Mouse (Mus musculus) limb, embryonic 12.5 days (tissue): ENCODE measurements around the gene Rcvrn. TPM values are rescaled to one million over a fixed set of nuclear protein-coding genes. Genes with fewer than 3 reads are reported as not detected.
A peak's percentile ranks its signal among the peaks of the same experiment; 100 is the strongest.

Experiments used
- ATAC-seq: fragments of 200-750 bp; cut with Nextera tagmentation; 2 replicates; pipeline ENCODE4 v1.8.0; 2017; ENCODE audit warnings: low read depth, moderate TSS enrichment; ENCODE audit not compliant: insufficient number of reproducible peaks, insufficient read depth, low FRiP score, low TSS enrichment
- H3K27ac ChIP-seq: fragments of 300-500 bp; sonication (generic); 2 replicates; pipeline ENCODE4 v1.5.1; 2016; ENCODE audit warnings: mild to moderate bottlenecking, moderate library complexity
- H3K27me3 ChIP-seq: fragments of 300-500 bp; sonication (generic); 2 replicates; pipeline ENCODE4 v1.6.1; 2016; ENCODE audit warnings: mild to moderate bottlenecking, moderate library complexity
- H3K36me3 ChIP-seq: fragments of 300-500 bp; sonication (generic); 2 replicates; pipeline ENCODE4 v1.6.1; 2016; ENCODE audit warnings: mild to moderate bottlenecking, moderate library complexity
- H3K4me1 ChIP-seq: fragments of 300-500 bp; sonication (generic); replicated peaks from 2 replicates; pipeline ENCODE4 v1.6.1; 2016
- H3K4me2 ChIP-seq: fragments of 300-500 bp; sonication (generic); 2 replicates; pipeline ENCODE4 v1.6.1; 2016; ENCODE audit warnings: mild to moderate bottlenecking, moderate library complexity
- H3K4me3 ChIP-seq: fragments of 300-500 bp; sonication (generic); replicated peaks from 2 replicates; pipeline ENCODE4 v1.5.1; 2016; ENCODE audit warnings: mild to moderate bottlenecking
- H3K9ac ChIP-seq: fragments of 300-500 bp; sonication (generic); replicated peaks from 2 replicates; pipeline ENCODE4 v1.6.1; 2016; ENCODE audit warnings: mild to moderate bottlenecking, moderate library complexity
- H3K9me3 ChIP-seq: fragments of 300-500 bp; sonication (generic); 2 replicates; pipeline ENCODE4 v1.6.1; 2016; ENCODE audit warnings: mild to moderate bottlenecking, moderate library complexity
- WGBS: fragments of 180-500 bp; shearing (Covaris S2); methylation state at CpG from one replicate; pipeline ENCODE4 v1.1.7; 2016; 5-methylcytosine and 5-hydroxymethylcytosine counted together
- polyA plus RNA-seq: library from polyadenylated mRNA; unstranded; fragments of >200 nt; fragmentation: Nextera tagmentation; extraction: Ambion mirVana; gene quantifications from 2 replicates; pipeline ENCODE4 v1.2.1, GENCODE M21; 2016

Rcvrn gene
- not detected in 2 replicates for polyA plus RNA-seq

DNA sequence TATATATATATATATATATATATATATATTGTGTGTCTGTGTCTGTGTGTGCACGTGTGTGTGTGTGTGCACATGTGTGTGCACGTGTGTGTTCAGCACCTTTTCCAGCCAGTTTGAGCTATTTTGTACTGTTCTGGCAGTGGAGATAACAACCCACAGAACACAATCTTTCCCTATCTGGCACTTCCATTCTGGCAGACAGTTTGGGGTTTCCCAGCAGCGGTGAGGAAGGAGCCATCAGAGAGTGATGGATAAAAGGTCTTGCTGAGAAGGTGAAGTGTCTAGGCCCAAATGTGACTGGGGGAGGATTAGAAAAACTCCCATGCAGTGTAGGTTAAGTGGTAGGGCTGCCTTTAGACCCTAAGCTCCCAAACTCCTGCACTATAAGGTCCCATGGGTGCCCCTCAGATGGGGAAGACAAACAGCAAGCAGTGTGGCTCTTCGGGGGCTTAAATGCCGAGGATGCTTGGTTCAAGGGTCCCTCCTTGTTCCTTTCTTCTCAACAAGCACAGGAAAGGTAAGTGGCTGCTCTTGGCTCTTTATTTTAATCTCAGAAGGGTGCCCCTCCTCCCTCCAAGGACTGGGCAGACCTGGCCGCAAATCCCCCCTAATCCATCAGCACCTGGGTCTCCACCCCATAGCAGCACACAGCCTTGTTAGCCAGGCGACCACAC lies at the start of gene Rcvrn:
Gene Rcvrn, plus strand, starts transcription at position 624 of the 674 bp plus-strand sequence.
- Histone ChIP-seq H3K27ac (no peak within 1 kb of the TSS), H3K4me2 (no peak within 1 kb of the TSS), H3K9me3 (no peaks in the 10 kb centered on the region), H3K36me3 (no peaks in the 10 kb centered on the region), H3K9ac (no peak within 1 kb of the TSS), H3K4me3 (no peak within 1 kb of the TSS), H3K27me3 (peaks cover 8% of the 10 kb centered on the region; the same call in 1 of the 2 replicates), H3K4me1 (0 out of 2 replicates have a peak, but pooled peaks cover 3% of the 10 kb centered on the region)
- WGBS, result 63% methylated on average over 7 of the region's 7 CpGs
- no peak for ATAC-seq

DNA sequence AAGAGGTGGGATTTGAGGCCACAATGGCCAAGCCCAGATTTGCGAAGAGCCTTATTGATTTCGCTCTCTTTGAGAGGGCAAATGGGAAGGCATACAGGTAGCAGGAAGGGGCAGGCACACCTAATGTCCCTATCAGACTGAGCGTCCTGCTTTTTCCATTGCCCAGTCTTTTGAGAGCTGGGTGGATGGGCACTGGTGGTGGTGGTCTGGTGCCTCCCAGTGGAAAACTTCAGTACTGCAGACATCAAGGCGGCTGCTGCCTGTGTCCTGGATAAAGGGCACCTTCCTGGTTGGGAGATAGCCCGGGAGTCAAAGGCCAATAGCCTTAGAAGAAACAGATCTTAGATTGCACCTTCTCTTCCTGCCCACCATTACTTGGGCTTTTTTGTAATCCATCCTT lies 47.4 kb upstream of the Rcvrn start:
- Histone ChIP-seq H3K4me1 (peaks cover 7% of the 10 kb centered on the region; the same call in 1 of the 2 replicates), H3K9ac (no peak overlapping the region), H3K9me3 (no peaks in the 10 kb centered on the region), H3K36me3 (no peaks in the 10 kb centered on the region), H3K4me2 (no peak overlapping the region), H3K27me3 (0 out of 2 replicates have a peak, but pooled peaks cover 4% of the 10 kb centered on the region), H3K27ac (no peak overlapping the region), H3K4me3 (no peak overlapping the region)
- ATAC-seq, result no peak
- WGBS, result 29% methylated on average over 5 of the region's 5 CpGs

DNA sequence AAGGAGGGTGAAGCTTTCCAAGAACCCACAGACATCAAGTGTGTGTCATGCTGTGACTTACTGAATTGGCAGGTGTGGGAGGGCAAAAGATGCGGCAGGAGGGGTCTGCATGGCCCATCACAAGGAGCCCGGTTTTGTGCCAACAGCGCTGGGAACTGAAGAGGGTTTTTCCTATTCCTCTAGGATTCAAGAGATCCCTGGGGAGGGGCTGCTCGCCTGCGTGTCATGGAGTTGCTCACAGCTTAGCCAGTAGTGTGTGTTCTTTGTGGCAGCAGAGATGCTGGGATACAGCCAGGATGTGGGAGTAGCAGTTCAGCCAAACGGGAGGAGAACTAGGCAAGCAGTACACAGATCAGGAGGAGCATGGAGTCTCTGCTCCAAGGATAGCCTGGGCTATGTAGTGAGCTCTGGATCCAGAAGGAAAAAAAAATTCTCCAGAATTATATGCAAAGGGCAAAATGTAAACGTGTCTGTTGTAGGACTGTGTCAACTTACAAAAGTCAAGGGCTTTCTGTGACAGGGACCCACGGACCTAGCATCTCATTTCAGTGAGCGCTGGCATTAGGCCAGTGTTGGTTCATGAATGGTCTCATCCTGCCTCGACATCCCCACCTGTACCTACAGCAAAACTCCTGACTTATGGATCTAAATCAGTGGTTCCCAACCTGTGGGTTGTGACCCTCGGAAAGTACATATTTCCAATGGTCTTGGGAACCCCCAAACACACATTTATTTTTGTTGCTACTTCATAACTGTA lies 46.3 kb upstream of the Rcvrn start:
- no peak overlapping the region for H3K27ac ChIP-seq
- H3K9me3 ChIP-seq, result no peaks in the 10 kb centered on the region
- ATAC-seq, result no peak
- WGBS, result 81% methylated on average over 11 of the region's 11 CpGs
- no peak overlapping the region for H3K4me2 ChIP-seq
- 0 out of 2 replicates have a peak, but pooled peaks cover 4% of the 10 kb centered on the region for H3K27me3 ChIP-seq
- H3K4me1 ChIP-seq, result peaks cover 13% of the 10 kb centered on the region
- no peak overlapping the region for H3K9ac ChIP-seq
- H3K4me3 ChIP-seq, result no peak overlapping the region
- H3K36me3 ChIP-seq, result no peaks in the 10 kb centered on the region

DNA sequence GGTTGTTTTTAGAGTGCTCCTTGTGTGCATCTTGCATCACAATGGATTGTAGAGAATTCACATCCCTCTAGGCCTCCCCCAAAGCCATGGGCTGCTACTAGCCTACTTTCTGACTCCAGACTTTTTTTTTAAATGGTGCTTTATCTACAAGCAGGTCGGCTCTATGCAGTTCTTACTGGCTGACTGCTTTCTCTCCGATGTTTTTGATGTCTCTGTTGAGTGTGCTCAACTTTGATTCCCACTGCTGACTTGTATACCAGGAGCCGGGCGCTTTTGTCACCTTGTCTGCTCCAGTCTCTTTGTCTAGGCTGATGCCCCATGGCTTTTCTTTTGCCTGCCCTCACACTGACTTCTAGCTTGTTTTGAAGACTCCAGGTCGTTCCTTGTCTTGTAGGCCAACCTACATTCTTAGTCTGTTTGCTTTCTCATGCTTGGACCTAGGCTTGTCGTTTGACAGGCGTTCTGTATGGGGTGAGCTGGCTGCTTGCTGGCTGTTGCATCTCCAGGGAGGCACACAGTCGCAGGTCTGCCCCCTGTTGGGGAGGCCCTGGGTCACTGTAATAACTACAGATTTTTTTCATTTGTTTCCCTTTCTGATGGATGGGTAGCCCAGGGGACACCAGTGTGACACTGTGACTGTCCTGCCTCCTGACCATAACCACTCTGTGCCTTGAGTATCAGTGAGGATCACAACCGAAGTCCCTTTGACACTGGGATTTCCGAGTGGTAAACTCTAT lies 45.0 kb upstream of the Rcvrn start:
- Histone ChIP-seq H3K9me3 (no peaks in the 10 kb centered on the region), H3K27me3 (0 out of 2 replicates have a peak, but pooled peaks cover 4% of the 10 kb centered on the region), H3K4me1 (peaks cover 13% of the 10 kb centered on the region), H3K9ac (no peak overlapping the region), H3K27ac (no peak overlapping the region), H3K4me3 (no peak overlapping the region), H3K4me2 (no peak overlapping the region), H3K36me3 (no peaks in the 10 kb centered on the region)
- WGBS, result 59% methylated on average over 10 of the region's 10 CpGs
- ATAC-seq, result no peak

DNA sequence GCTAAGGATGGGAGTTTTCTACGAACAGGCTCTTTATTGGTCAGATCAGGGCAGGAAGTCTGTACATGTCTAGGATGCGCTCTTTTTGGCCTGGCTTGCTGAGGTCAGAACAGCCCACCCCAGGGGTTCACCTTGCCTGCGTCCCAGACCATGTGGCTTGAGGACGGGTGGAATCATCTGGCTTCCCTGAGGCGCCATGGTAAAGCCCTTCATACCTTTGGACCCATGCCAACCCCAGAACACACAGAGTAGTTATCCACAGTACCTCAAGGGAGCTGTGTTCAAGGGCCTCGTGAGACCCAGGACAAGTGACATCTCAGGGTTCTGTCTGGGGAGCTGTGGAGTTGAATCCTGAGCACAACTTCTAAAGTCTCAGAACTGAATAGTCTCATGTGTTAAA lies 43.4 kb upstream of the Rcvrn start:
- Histone ChIP-seq H3K9me3 (no peaks in the 10 kb centered on the region), H3K9ac (no peak overlapping the region), H3K27me3 (0 out of 2 replicates have a peak, but pooled peaks cover 4% of the 10 kb centered on the region), H3K4me1 (peaks cover 13% of the 10 kb centered on the region), H3K36me3 (no peaks in the 10 kb centered on the region), H3K4me2 (no peak overlapping the region), H3K4me3 (no peak overlapping the region), H3K27ac (no peak overlapping the region)
- ATAC-seq, result no peak
- 73% methylated on average over 6 of the region's 6 CpGs for WGBS

DNA sequence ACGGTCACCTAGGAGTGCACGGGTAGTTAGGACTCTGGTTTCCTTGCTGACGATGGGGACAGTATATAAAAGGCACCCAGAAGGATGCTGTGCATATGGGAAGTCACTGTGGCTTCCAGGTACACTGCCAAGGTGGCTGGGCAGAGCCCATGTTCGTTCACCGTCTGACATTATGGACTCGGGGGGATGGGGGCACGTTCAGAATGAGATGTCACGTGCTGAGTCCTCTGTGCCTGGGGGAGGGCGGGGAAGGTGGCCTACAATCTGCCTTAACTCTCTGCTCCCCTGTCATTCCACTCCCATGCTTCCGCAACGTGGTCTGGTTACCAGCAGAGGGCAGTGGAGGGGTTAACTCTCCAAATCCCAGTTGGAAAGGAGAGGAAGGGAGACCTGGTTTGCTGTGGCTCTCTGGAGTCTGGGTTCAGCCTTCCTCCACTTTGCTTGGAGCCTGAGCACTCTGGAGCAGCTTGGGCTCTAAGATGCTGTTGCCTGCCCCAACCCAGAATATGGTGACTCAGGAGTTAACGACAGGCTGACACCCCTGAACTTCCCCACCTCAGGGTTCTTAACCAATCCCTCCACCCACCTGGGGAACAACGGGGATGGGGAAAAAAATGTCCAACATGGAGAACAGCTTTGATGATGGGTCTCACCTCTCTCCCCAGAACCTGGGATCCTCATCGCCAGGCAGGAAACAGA lies 42.8 kb upstream of the Rcvrn start:
- peak overlapping the region; percentile 43 for H3K4me2 ChIP-seq
- no peak for ATAC-seq
- H3K27me3 ChIP-seq, result 0 out of 2 replicates have a peak, but pooled peaks cover 4% of the 10 kb centered on the region
- H3K4me3 ChIP-seq, result no peak overlapping the region; the same call in 1 of the 2 replicates
- WGBS, result 15% methylated on average over 14 of the region's 14 CpGs
- H3K9ac ChIP-seq, result no peak overlapping the region
- H3K36me3 ChIP-seq, result no peaks in the 10 kb centered on the region
- H3K4me1 ChIP-seq, result peaks cover 13% of the 10 kb centered on the region
- no peak overlapping the region for H3K27ac ChIP-seq
- H3K9me3 ChIP-seq, result no peaks in the 10 kb centered on the region

DNA sequence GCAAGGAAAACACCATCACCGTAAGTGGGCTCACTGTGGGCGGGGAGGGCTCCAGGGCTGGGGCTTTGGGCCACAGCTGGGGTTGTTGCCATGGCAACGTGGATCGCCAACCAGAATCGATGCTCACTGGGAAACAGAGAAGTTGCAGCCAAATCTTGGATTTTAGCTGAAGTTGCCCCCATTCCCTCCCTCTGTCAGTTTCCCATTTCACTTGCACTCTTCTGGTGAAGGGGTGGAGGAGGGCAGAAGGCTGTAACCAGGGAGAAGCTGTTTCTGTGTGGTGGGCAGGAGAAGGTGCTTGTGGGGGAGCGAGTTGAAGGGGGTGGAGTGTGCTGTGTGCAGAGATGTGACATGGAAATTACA lies 42.3 kb upstream of the Rcvrn start:
- 0 out of 2 replicates have a peak, but pooled peaks cover 4% of the 10 kb centered on the region for H3K27me3 ChIP-seq
- no peak for ATAC-seq
- 36% methylated on average over 6 of the region's 6 CpGs for WGBS
- H3K27ac ChIP-seq, result no peak overlapping the region
- H3K9me3 ChIP-seq, result no peaks in the 10 kb centered on the region
- no peak overlapping the region; the same call in 1 of the 2 replicates for H3K4me3 ChIP-seq
- no peaks in the 10 kb centered on the region for H3K36me3 ChIP-seq
- peak overlapping the region; percentile 43 for H3K4me2 ChIP-seq
- H3K4me1 ChIP-seq, result peaks cover 13% of the 10 kb centered on the region
- H3K9ac ChIP-seq, result no peak overlapping the region

DNA sequence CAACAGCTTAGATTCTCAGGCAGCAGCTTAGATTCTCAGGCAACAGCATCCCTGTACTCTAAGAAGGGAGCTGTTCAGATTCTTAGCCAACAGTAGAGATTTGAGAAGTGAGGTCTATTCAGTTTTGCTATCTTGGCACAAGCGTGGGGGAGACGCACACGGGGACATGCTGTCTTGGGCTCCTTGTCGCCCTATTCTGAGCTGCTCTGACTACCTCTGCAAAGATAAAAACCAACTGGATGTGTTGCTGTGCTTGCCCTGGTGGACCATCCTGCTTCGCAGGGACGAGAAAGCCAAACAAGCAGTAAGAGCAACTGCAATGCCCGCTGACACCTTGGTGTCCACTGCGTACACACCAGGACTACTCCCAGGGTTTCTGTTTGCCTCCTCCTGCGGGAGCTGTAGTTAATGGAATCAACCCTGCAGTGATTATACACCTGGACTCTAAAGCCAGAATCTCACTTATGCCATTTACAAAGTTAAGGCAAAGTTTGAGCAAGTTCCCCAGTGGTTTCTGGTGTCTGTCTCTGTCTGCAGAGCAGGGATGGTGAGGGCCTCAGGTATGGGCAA lies 41.5 kb upstream of the Rcvrn start:
- Histone ChIP-seq H3K4me1 (peaks cover 13% of the 10 kb centered on the region), H3K4me3 (no peak overlapping the region), H3K9me3 (no peaks in the 10 kb centered on the region), H3K27ac (no peak overlapping the region), H3K4me2 (no peak overlapping the region), H3K9ac (no peak overlapping the region), H3K36me3 (no peaks in the 10 kb centered on the region), H3K27me3 (0 out of 2 replicates have a peak, but pooled peaks cover 4% of the 10 kb centered on the region)
- ATAC-seq, result no peak
- WGBS, result 92% methylated on average over 9 of the region's 9 CpGs

DNA sequence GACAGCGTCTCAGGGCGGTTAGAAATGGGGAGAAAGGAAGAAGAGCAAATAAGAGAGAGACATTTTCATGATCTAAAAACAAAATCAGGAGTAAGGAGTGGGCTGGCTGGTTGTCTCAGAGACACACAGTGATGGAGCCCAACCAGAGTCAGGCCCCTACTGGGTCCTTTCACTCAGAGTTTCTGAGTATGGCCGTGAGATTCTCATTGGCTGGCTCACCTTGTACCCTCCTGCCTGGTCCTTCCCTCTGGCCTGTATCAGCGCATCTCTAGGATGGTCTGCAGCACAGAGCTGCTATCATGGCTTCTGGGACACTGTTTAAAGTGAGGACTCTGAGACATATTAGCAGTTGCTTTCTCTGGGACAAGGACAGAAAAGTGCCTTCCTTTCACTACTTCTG lies 40.6 kb upstream of the Rcvrn start:
- Histone ChIP-seq H3K27ac (no peak overlapping the region), H3K4me2 (no peak overlapping the region), H3K9ac (no peak overlapping the region), H3K4me1 (peaks cover 13% of the 10 kb centered on the region), H3K4me3 (no peak overlapping the region), H3K9me3 (no peaks in the 10 kb centered on the region), H3K27me3 (0 out of 2 replicates have a peak, but pooled peaks cover 4% of the 10 kb centered on the region), H3K36me3 (no peaks in the 10 kb centered on the region)
- WGBS, result 83% methylated on average over 4 of the region's 4 CpGs
- ATAC-seq, result no peak

DNA sequence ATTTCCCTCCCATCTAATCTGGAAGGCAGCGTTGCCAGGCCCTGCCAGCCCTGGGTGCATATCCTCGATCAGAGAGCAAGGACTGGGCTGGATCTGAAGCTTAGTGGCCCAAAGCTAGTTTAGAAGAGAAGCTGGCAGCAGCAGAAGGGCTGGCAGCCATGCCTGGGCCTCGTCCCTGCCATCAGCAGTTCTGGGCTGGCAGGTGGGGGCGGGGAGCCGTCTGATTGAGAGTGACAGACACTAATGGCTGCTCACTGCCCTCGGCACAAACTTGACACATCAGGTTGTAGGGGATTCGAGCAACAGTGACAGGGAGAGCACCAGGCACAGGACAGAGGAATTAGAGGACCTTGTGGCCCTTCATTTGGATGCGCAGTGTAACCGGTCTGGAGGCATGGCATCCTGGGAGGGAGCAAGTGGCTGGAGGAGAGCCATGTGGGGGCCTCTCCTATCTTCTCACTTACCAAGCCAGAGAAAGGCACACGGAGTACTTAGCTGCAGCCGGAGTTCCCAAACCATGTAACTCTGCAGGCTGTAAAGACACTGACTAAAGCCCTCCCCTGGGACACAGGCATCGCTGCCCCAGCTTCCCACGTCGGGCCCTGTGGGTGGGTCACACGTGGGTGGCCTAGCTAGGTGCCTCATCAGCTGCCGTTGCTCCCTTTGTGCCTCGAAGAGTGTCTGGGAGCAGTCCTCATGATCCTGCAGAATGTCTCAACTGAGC lies 39.7 kb upstream of the Rcvrn start:
- Histone ChIP-seq H3K27me3 (0 out of 2 replicates have a peak, but pooled peaks cover 4% of the 10 kb centered on the region), H3K4me3 (no peak overlapping the region), H3K9me3 (no peaks in the 10 kb centered on the region), H3K36me3 (no peaks in the 10 kb centered on the region), H3K4me1 (peaks cover 13% of the 10 kb centered on the region), H3K4me2 (no peak overlapping the region), H3K27ac (no peak overlapping the region), H3K9ac (no peak overlapping the region)
- ATAC-seq, result no peak
- 69% methylated on average over 17 of the region's 17 CpGs for WGBS
